Mouse (Mus musculus) heart, postnatal 0 days (tissue): ENCODE data around the gene Mtus2. TPM values are rescaled to one million over a fixed set of nuclear protein-coding genes. Genes with fewer than 3 reads are reported as not detected.
A peak's percentile ranks its signal among the peaks of the same experiment; 100 is the strongest.

Experiments
- ATAC-seq: fragments of 200-750 bp; cut with Nextera tagmentation; 2 replicates; pipeline ENCODE4 v1.8.0; 2017; ENCODE audit warnings: low read depth, moderate number of reproducible peaks, moderate library complexity; ENCODE audit not compliant: insufficient read depth
- DNase-seq: peaks from one replicate; pipeline ENCODE4 v3.0.0-alpha.2; 2016; ENCODE audit warnings: low spot score
- H3K27ac ChIP-seq: fragments of 300-500 bp; sonication (generic); 2 replicates; pipeline ENCODE4 v1.5.1; 2014; ENCODE audit warnings: low read depth, mild to moderate bottlenecking
- H3K27me3 ChIP-seq: fragments of 300-500 bp; sonication (generic); 2 replicates; pipeline ENCODE4 v1.6.1; 2014; ENCODE audit warnings: low read length, mixed read lengths; ENCODE audit not compliant: control insufficient read depth, insufficient read depth
- H3K36me3 ChIP-seq: fragments of 300-500 bp; sonication (generic); replicated peaks from 2 replicates; pipeline ENCODE4 v1.6.1; 2014; ENCODE audit warnings: low read length, mixed read lengths; ENCODE audit not compliant: control insufficient read depth, insufficient read depth
- H3K4me1 ChIP-seq: fragments of 300-500 bp; sonication (generic); 2 replicates; pipeline ENCODE4 v1.6.1; 2014; ENCODE audit warnings: antibody characterized with exemption; ENCODE audit not compliant: control insufficient read depth, insufficient read depth
- H3K4me2 ChIP-seq: fragments of 300-500 bp; sonication (generic); 2 replicates; pipeline ENCODE4 v1.6.1; 2014; ENCODE audit warnings: low read depth, mild to moderate bottlenecking, low read length, moderate library complexity
- H3K4me3 ChIP-seq: fragments of 300-500 bp; sonication (generic); 2 replicates; pipeline ENCODE4 v1.5.1; 2014; ENCODE audit warnings: low read depth, low read length
- H3K9ac ChIP-seq: fragments of 300-500 bp; sonication (generic); replicated peaks from 2 replicates; pipeline ENCODE4 v1.6.1; 2014; ENCODE audit warnings: low read depth, low read length, mixed read lengths
- H3K9me3 ChIP-seq: fragments of 300-500 bp; sonication (generic); replicated peaks from 2 replicates; pipeline ENCODE4 v1.6.1; 2016; ENCODE audit warnings: low read length; ENCODE audit not compliant: control insufficient read depth
- CTCF ChIP-seq: IDR thresholded peaks from 2 replicates; pipeline ENCODE4 v1.5.1; 2016; ENCODE audit warnings: antibody characterized with exemption, control low read depth, low read depth
- EP300 ChIP-seq: IDR thresholded peaks from 2 replicates; pipeline ENCODE4 v1.6.1; 2016; ENCODE audit warnings: antibody characterized with exemption, low read depth
- WGBS: fragments of 180-500 bp; shearing (Covaris S2); extraction: QIAGEN DNeasy Blood & Tissue Kit; methylation state at CpG from one replicate; pipeline ENCODE4 v1.1.7; 2014; 5-methylcytosine and 5-hydroxymethylcytosine counted together
- polyA plus RNA-seq: library from polyadenylated mRNA; unstranded; fragments of >200 nt; fragmentation: Nextera tagmentation; extraction: Ambion mirVana; gene quantifications from 2 replicates; pipeline ENCODE4 v1.2.1, GENCODE M21; 2015
- total RNA-seq: library from RNA; depleted of rRNA; stranded (reverse); fragments of >200 nt; gene quantifications from 2 replicates; pipeline ENCODE4 v1.2.3, GENCODE M21; 2014; ENCODE audit warnings: low replicate concordance

The Mtus2 gene
- total and polyA plus RNA-seq, 2 experiments from 2014 or later = 59.9 to 165 TPM

GRCm38 (mm10) chr5:148342061-148342741 lies 385.1 kb downstream of the Mtus2 start:
- Histone ChIP-seq H3K9me3 (no peaks in the 10 kb centered on the region), H3K4me3 (peak overlapping the region; percentile 44), H3K4me1 (peaks cover 44% of the 10 kb centered on the region), H3K27me3 (no peaks in the 10 kb centered on the region), H3K4me2 (peak overlapping the region; percentile 64), H3K27ac (peak overlapping the region; percentile 90), H3K36me3 (peaks cover 9% of the 10 kb centered on the region; the same call in 1 of the 2 replicates), H3K9ac (peak overlapping the region; percentile 50)
- 14% methylated on average over 26 of the region's 26 CpGs for WGBS
- peak; percentile 92 for ATAC-seq
- peak; percentile 98 for DNase-seq
- TF ChIP-seq EP300 = peak; percentile 86
- TF ChIP-seq CTCF = no peak

- Histone ChIP-seq H3K9me3 (no peaks in the 10 kb centered on the region), H3K9ac (no peak overlapping the region), H3K36me3 (0 out of 2 replicates have a peak, but pooled peaks cover 6% of the 10 kb centered on the region), H3K27me3 (no peaks in the 10 kb centered on the region), H3K4me1 (peaks cover 54% of the 10 kb centered on the region), H3K27ac (peak overlapping the region; percentile 90), H3K4me3 (no peak overlapping the region), H3K4me2 (no peak overlapping the region)
- 21% methylated on average over 5 of the region's 5 CpGs for WGBS
- no peak for ATAC-seq
- TF ChIP-seq EP300 = no peak
- TF ChIP-seq CTCF = no peak
- DNase-seq = peak; percentile 63
Observed at GRCm38 (mm10) chr5:148344374-148344773, 387.3 kb downstream of the Mtus2 start.

- Histone ChIP-seq H3K4me1 (peaks cover 39% of the 10 kb centered on the region), H3K9me3 (no peaks in the 10 kb centered on the region), H3K36me3 (0 out of 2 replicates have a peak, but pooled peaks cover 6% of the 10 kb centered on the region), H3K9ac (no peak overlapping the region), H3K4me3 (no peak overlapping the region), H3K27me3 (no peaks in the 10 kb centered on the region), H3K4me2 (no peak overlapping the region), H3K27ac (no peak overlapping the region)
- TF ChIP-seq EP300 (no peak), CTCF (peak; percentile 29; the same call in 1 of the 2 replicates)
- DNase-seq = no peak
- no peak for ATAC-seq
- 92% methylated on average over 8 of the region's 8 CpGs for WGBS
Observed at GRCm38 (mm10) chr5:148346543-148346942, 389.4 kb downstream of the Mtus2 start.

- TF ChIP-seq CTCF = no peak
- TF ChIP-seq EP300 = no peak
- Histone ChIP-seq H3K4me1 (peaks cover 28% of the 10 kb centered on the region), H3K36me3 (0 out of 2 replicates have a peak, but pooled peaks cover 6% of the 10 kb centered on the region), H3K27me3 (no peaks in the 10 kb centered on the region), H3K4me2 (no peak overlapping the region), H3K9ac (no peak overlapping the region), H3K27ac (peak overlapping the region; percentile 30; the same call in 1 of the 2 replicates), H3K9me3 (no peaks in the 10 kb centered on the region), H3K4me3 (no peak overlapping the region)
- DNase-seq = peak; percentile 52
- peak; percentile 87 for ATAC-seq
- WGBS = 33% methylated on average over 8 of the region's 8 CpGs
Observed at GRCm38 (mm10) chr5:148348153-148348552, 391.0 kb downstream of the Mtus2 start.

GRCm38 (mm10) chr5:148349327-148350011 lies 392.3 kb downstream of the Mtus2 start:
- peak; percentile 33; the same call in 1 of the 2 replicates for TF ChIP-seq CTCF
- TF ChIP-seq EP300 = no peak
- no peak for DNase-seq
- 68% methylated on average over 15 of the region's 15 CpGs for WGBS
- H3K9me3 ChIP-seq = no peaks in the 10 kb centered on the region
- no peaks in the 10 kb centered on the region for H3K27me3 ChIP-seq
- H3K36me3 ChIP-seq = 0 out of 2 replicates have a peak, but pooled peaks cover 6% of the 10 kb centered on the region
- H3K9ac ChIP-seq = no peak overlapping the region
- H3K4me1 ChIP-seq = peaks cover 30% of the 10 kb centered on the region
- ATAC-seq = peak; percentile 18; the same call in 1 of the 2 replicates
- no peak overlapping the region for H3K4me2 ChIP-seq
- H3K27ac ChIP-seq = no peak overlapping the region
- no peak overlapping the region for H3K4me3 ChIP-seq
